Mouse (Mus musculus) liver, embryonic 13.5 days (tissue): ENCODE measurements around the gene Mecp2. TPM values are rescaled to one million over a fixed set of nuclear protein-coding genes. Genes with fewer than 3 reads are reported as not detected.
"Not testable (repeated sequence)": the region's sequence is repeated elsewhere in the genome, so short reads cannot be mapped to it uniquely, and the experiment has no call there.

Experiments
- ATAC-seq: fragments of 200-750 bp; cut with Nextera tagmentation; 2 replicates; pipeline ENCODE4 v1.8.0; 2017; ENCODE audit warnings: low read depth, mild to moderate bottlenecking, moderate number of reproducible peaks, moderate library complexity
- DNase-seq: peaks from one replicate; pipeline ENCODE4 v3.0.0; 2022
- H3K27ac ChIP-seq: fragments of 300-500 bp; sonication (generic); 2 replicates; pipeline ENCODE4 v1.5.1; 2015; ENCODE audit warnings: moderate library complexity, mild to moderate bottlenecking, inconsistent platforms
- H3K27me3 ChIP-seq: fragments of 300-500 bp; sonication (generic); 2 replicates; pipeline ENCODE4 v1.6.1; 2015; ENCODE audit warnings: mild to moderate bottlenecking, inconsistent platforms
- H3K36me3 ChIP-seq: fragments of 300-500 bp; sonication (generic); 2 replicates; pipeline ENCODE4 v1.6.1; 2015; ENCODE audit warnings: mild to moderate bottlenecking, inconsistent platforms
- H3K4me1 ChIP-seq: fragments of 300-500 bp; sonication (generic); replicated peaks from 2 replicates; pipeline ENCODE4 v1.6.1; 2015; ENCODE audit warnings: inconsistent platforms
- H3K4me2 ChIP-seq: fragments of 300-500 bp; sonication (generic); 2 replicates; pipeline ENCODE4 v1.6.1; 2015; ENCODE audit warnings: inconsistent platforms, mild to moderate bottlenecking, moderate library complexity
- H3K4me3 ChIP-seq: fragments of 300-500 bp; sonication (generic); replicated peaks from 2 replicates; pipeline ENCODE4 v1.5.1; 2015; ENCODE audit warnings: mild to moderate bottlenecking, inconsistent platforms
- H3K9ac ChIP-seq: fragments of 300-500 bp; sonication (generic); 2 replicates; pipeline ENCODE4 v1.6.1; 2015; ENCODE audit warnings: mild to moderate bottlenecking, inconsistent platforms
- H3K9me3 ChIP-seq: fragments of 300-500 bp; sonication (generic); replicated peaks from 2 replicates; pipeline ENCODE4 v1.6.1; 2016; ENCODE audit warnings: inconsistent platforms
- WGBS: fragments of 180-500 bp; shearing (Covaris S2); methylation state at CpG from one replicate; pipeline ENCODE4 v1.1.7; 2015; ENCODE audit not compliant: insufficient replicate concordance; 5-methylcytosine and 5-hydroxymethylcytosine counted together
- polyA plus RNA-seq: library from polyadenylated mRNA; unstranded; fragments of >200 nt; fragmentation: Nextera tagmentation; extraction: Ambion mirVana; gene quantifications from 2 replicates; pipeline ENCODE4 v1.2.1, GENCODE M21; 2015

The Mecp2 gene
- polyA plus RNA-seq, result 6.2 and 6.8 TPM in 2 replicates

DNA sequence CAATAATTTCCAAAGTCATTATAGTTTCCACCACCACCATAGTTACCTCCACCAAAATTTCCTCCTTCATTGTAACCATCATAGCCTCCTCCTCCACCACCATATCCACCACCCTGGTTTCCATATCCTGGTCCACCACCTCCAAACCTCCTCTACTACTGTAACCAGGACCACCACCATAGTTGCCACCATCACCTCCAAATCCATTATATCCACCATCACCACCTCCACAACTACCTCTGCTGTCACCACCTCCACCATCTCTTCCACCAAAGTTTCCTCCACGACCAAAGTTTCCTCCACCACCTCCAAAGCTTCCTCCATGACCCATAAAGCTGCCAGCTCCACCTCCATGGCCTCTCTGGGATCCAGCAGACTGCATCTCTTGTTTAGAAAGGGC is at the start of gene Mecp2:
Gene Mecp2 (minus strand): TSS at position 101 of the 400 bp plus-strand sequence.
- DNase-seq, H3K36me3 ChIP-seq, H3K9ac ChIP-seq, H3K27me3 ChIP-seq, H3K4me3 ChIP-seq, H3K27ac ChIP-seq, H3K4me1 ChIP-seq, H3K9me3 ChIP-seq, ATAC-seq, H3K4me2 ChIP-seq: not testable (repeated sequence)
- WGBS, result 17% methylated on average over 1 of the region's 1 CpGs

DNA sequence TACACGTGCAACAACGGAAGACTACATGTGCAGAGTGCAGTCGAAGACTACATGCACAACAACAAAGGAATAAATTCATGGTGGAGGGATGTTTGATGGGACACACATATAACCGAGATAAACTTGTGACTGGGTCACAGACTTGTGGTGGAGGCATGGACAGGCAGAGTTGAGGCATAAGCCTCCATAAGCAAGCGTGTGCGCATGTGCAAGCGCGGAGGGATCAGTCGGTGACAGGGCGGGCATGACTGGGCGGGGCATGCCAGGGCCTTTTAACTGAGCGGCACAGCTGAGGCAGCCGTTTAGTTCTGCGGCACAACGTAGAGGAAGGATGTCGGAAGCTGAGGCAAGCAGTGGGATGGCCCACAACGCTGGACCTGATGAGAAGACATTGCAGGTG is 41.8 kb upstream of the Mecp2 start, which contains the start of gene Tktl1:
Gene Tktl1 (plus strand): TSS at position 301 of the 400 bp plus-strand sequence.
- ATAC-seq, result no peak
- 79% methylated on average over 17 of the region's 17 CpGs for WGBS
- H3K9ac ChIP-seq, result no peak within 1 kb of the TSS
- DNase-seq, result no peak
- no peak within 1 kb of the TSS for H3K27ac ChIP-seq
- no peaks in the 10 kb centered on the region for H3K36me3 ChIP-seq
- no peaks in the 10 kb centered on the region for H3K27me3 ChIP-seq
- no peak within 1 kb of the TSS for H3K4me2 ChIP-seq
- no peaks in the 10 kb centered on the region for H3K4me1 ChIP-seq
- no peak within 1 kb of the TSS for H3K4me3 ChIP-seq
- no peaks in the 10 kb centered on the region for H3K9me3 ChIP-seq

DNA sequence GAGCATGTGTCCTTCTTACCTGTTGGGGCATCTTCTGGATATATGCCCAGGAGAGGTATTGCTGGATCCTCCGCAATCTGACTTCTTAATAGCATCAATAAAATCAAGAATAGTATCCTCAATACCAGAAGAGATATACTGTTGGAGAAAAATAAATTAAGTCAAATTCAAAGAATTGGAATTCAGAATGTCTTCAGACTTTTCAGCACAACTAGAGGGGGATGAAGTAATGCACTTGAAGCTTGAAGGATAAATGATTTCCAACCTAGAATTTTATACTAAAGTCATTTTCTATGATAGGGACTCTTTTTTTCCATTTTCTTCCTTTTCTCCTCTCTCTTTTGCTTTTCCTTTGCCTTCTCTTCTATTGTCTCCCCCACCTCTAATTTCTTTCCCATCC is 32.6 kb upstream of the Mecp2 start, which contains the start of gene Tex28:
Gene Tex28 (minus strand): TSS at position 101 of the 400 bp plus-strand sequence.
- ATAC-seq (no peak), DNase-seq (no peak)
- no peaks in the 10 kb centered on the region for H3K9me3 ChIP-seq
- H3K36me3 ChIP-seq, result no peaks in the 10 kb centered on the region
- no peaks in the 10 kb centered on the region for H3K4me1 ChIP-seq
- no peak within 1 kb of the TSS for H3K27ac ChIP-seq
- H3K27me3 ChIP-seq, result no peaks in the 10 kb centered on the region
- no peak within 1 kb of the TSS for H3K9ac ChIP-seq
- 67% methylated on average over 1 of the region's 1 CpGs for WGBS
- no peak within 1 kb of the TSS for H3K4me3 ChIP-seq
- H3K4me2 ChIP-seq, result no peak within 1 kb of the TSS

DNA sequence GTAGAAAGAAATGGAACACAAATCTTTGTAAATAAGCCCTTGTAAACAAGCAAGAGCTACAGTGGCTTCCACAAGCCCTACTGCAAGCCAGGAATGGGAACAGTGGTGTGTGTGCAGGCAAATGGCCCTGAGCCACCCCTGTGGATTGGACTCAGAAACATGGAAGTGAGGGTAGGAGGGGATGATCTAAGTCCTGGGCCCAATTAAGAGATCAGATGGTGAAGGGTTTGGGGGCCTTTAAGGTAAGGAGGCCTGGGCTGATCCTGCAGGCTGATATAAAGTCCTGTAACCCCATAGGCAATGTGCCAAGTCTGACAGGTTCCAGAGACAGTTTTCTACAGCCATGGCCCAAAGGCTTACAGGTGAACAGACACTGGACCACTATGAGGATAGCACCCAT is 8.0 kb downstream of the Mecp2 start, which contains the start of gene Opn1mw:
Gene Opn1mw (plus strand): TSS at position 301 of the 400 bp plus-strand sequence.
- no peaks in the 10 kb centered on the region for H3K4me1 ChIP-seq
- H3K36me3 ChIP-seq, result no peaks in the 10 kb centered on the region
- no peak within 1 kb of the TSS for H3K9ac ChIP-seq
- H3K27ac ChIP-seq, result no peak within 1 kb of the TSS
- ATAC-seq (no peak), DNase-seq (no peak)
- H3K4me3 ChIP-seq, result no peak within 1 kb of the TSS
- H3K9me3 ChIP-seq, result no peaks in the 10 kb centered on the region
- H3K27me3 ChIP-seq, result peaks cover 12% of the 10 kb centered on the region; the same call in 1 of the 2 replicates
- H3K4me2 ChIP-seq, result no peak within 1 kb of the TSS

DNA sequence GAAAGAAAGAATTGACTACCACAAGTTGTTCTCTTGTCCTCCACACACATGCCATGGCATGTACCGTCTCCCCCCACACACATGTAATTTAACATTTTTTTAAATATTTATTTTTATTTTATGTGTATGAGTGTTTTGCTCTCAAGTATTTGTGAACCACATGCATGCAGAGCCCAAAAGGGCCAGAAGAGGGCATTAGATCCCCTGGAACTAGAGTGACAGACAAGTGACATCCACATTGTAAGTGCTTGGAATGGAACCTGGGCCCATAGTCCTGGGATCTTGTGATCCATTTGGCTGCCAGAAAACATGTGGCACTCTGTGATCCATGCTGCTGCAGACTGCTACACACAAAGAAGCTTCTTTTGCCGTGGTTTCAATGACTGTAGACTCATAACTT is 10.2 kb downstream of the Mecp2 start:
- Histone ChIP-seq H3K36me3 (no peaks in the 10 kb centered on the region), H3K4me3 (no peak overlapping the region), H3K4me1 (no peaks in the 10 kb centered on the region), H3K4me2 (no peak overlapping the region), H3K27me3 (peaks cover 15% of the 10 kb centered on the region; the same call in 1 of the 2 replicates), H3K9me3 (no peaks in the 10 kb centered on the region), H3K9ac (no peak overlapping the region), H3K27ac (no peak overlapping the region)
- WGBS, result 28% methylated on average over 2 of the region's 2 CpGs
- ATAC-seq (no peak), DNase-seq (no peak)

DNA sequence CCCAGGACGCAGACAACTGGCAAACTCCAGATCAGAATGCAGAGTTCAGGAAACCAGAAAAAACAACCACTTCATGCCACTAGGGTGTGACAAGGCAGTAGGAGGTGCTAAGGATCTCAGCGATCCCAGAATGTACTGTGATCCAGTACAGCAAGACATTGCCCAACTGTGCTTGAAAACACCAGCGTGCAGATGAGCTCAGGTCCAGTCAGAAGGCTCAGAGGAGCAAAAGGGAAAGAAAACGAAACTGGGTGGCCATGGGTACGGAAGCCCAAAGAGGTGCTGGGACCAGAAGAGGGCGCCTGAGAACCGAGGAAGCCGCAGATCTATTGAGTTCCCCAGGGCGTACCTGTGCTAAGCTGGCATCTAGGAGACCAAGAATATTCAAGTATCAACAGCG is 19.7 kb downstream of the Mecp2 start:
- ATAC-seq (peak; percentile 65; the same call in 1 of the 2 replicates), DNase-seq (peak; percentile 13)
- peak overlapping the region; percentile 53 for H3K4me2 ChIP-seq
- H3K27ac ChIP-seq, result no peak overlapping the region
- H3K36me3 ChIP-seq, result no peaks in the 10 kb centered on the region
- 11% methylated on average over 10 of the region's 10 CpGs for WGBS
- H3K9me3 ChIP-seq, result no peaks in the 10 kb centered on the region
- H3K27me3 ChIP-seq, result 0 out of 2 replicates have a peak, but pooled peaks cover 3% of the 10 kb centered on the region
- H3K4me3 ChIP-seq, result peak overlapping the region; percentile 44
- H3K9ac ChIP-seq, result 0 out of 2 replicates have a peak overlapping the region, but pooled peaks have one; percentile 35
- H3K4me1 ChIP-seq, result no peaks in the 10 kb centered on the region

DNA sequence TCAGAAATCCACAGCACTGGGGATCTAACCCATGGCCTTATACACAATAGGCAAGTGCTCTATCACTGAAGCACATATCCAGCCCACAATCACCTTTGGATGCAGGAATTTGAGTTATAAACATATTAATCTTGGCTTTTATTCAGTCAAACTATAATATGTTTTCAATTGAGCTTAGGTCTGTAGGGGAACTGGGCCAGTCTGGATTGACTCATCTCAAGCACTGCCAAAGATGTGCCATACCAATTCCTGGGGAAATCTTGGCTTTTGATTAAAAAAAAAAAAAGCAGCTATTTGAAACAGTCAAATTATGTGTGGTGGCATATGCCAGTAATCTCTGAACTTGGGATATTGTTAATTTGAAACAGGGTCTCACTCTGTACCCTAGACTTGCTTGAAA is 21.1 kb downstream of the Mecp2 start:
- Histone ChIP-seq H3K27me3 (no peaks in the 10 kb centered on the region), H3K9me3 (no peaks in the 10 kb centered on the region), H3K4me3 (no peak overlapping the region), H3K4me1 (no peaks in the 10 kb centered on the region), H3K36me3 (no peaks in the 10 kb centered on the region), H3K9ac (no peak overlapping the region), H3K4me2 (no peak overlapping the region), H3K27ac (no peak overlapping the region)
- DNase-seq, result no peak
- no peak for ATAC-seq

DNA sequence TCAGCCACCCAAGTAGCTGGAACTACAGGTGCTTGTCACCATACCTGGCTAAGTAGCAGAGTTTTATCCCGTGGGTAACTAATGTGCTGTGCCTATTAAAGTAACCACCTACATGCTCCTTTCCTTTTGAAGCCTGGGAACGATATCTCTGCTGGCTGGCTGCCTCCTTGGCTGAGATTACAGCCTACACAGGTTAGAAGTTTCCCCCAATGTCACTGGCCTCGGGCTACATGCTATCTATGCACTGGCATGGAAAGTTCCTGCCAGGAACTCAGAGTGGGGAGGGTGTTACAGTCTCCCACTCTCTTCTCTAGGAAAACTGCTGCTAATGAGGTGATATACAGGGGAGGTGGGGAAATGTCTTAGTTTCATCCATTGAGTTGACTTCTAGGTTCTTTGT is 26.4 kb downstream of the Mecp2 start:
- H3K9me3 ChIP-seq, result no peaks in the 10 kb centered on the region
- H3K36me3 ChIP-seq, result no peaks in the 10 kb centered on the region
- ATAC-seq, result no peak
- no peak for DNase-seq
- H3K4me2 ChIP-seq, result no peak overlapping the region
- H3K27me3 ChIP-seq, result peaks cover 4% of the 10 kb centered on the region; the same call in 1 of the 2 replicates
- H3K9ac ChIP-seq, result no peak overlapping the region
- 25% methylated on average over 3 of the region's 3 CpGs for WGBS
- no peak overlapping the region for H3K4me3 ChIP-seq
- no peak overlapping the region for H3K27ac ChIP-seq
- no peaks in the 10 kb centered on the region for H3K4me1 ChIP-seq

DNA sequence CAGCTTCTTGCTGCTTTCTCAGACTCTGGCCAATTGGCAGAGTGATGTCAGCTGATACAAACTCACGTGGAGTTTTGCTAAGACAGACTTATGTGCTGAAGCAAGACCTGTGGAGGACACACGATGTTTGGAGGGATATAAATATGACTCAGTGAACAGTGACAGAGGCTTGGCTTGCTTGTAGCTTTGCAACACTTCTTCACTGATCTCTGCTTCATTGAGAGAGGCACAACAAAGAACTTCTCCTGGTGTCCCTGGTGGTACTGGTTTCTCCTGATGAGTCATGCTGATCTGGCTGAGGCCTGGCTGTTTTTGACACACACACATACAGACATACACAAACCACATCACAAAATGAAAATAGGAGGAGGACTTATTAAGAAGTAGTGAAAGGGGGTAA is 29.2 kb downstream of the Mecp2 start:
- Histone ChIP-seq H3K27ac (no peak overlapping the region), H3K27me3 (peaks cover 4% of the 10 kb centered on the region; the same call in 1 of the 2 replicates), H3K9ac (no peak overlapping the region), H3K9me3 (no peaks in the 10 kb centered on the region), H3K36me3 (no peaks in the 10 kb centered on the region), H3K4me2 (no peak overlapping the region), H3K4me3 (no peak overlapping the region), H3K4me1 (no peaks in the 10 kb centered on the region)
- WGBS, result 30% methylated on average over 2 of the region's 2 CpGs
- no peak for ATAC-seq
- no peak for DNase-seq

DNA sequence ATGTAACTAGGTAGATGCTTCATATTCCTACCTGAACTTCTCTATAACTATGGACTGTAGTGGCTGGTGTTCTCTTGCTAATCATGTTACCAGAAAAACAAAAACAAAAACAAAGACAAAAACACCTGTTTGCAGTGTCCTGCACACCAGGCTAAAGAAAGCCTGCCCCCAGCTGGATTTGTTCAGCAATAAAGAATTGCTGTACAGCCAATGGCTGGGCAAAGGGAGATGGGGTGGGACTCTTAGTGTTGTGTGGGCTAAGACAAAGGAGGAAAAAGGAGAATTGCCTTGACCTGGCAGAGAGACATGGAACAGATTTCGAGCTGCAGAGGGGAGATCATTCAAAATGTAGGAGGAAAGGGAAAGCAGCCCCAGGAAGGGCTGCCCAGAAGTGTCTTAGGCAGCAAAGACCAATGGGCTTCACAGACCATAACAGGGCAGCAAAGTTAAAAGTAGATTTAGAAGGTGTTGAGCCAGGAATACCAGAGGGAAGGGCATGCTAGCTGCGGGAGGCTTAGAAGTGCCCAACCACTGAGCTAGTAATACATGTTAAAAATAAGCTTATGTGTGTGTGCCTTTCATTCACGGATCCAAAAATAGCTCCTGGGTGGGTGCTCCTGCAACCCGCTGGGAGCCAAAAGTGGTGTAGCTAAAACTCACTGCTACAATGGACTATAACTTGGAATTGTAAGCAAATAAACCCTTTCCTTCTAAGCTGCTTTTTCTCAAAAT is 31.5 kb downstream of the Mecp2 start:
- Histone ChIP-seq H3K4me2 (no peak overlapping the region), H3K36me3 (no peaks in the 10 kb centered on the region), H3K4me3 (no peak overlapping the region), H3K27ac (no peak overlapping the region), H3K27me3 (0 out of 2 replicates have a peak, but pooled peaks cover under 1% of the 10 kb centered on the region), H3K9me3 (no peaks in the 10 kb centered on the region), H3K4me1 (no peaks in the 10 kb centered on the region), H3K9ac (no peak overlapping the region)
- DNase-seq (no peak), ATAC-seq (no peak)
- 46% methylated on average over 4 of the region's 4 CpGs for WGBS

DNA sequence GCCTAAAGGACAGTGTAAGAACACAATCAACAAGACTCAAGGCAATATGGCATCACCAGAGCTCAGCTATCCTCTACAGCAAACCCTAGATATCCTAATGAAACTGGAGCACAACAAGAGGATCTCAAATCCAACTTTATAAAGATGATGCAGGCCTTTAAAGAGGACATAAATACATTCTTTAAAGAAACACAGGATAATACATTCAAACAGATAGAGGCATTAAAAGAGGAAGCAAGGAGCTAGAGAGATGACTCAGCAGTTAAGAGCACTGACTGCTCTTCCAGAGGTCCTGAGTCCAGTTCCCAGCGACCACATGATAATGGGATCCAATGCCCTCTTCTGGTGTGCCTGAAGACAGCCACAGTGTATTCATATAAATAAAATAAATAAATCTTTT is 40.0 kb downstream of the Mecp2 start:
- no peak overlapping the region for H3K9ac ChIP-seq
- no peaks in the 10 kb centered on the region for H3K36me3 ChIP-seq
- no peaks in the 10 kb centered on the region for H3K4me1 ChIP-seq
- H3K4me2 ChIP-seq, result no peak overlapping the region
- no peak for ATAC-seq
- no peak overlapping the region for H3K4me3 ChIP-seq
- no peaks in the 10 kb centered on the region for H3K9me3 ChIP-seq
- WGBS, result 22% methylated on average over 1 of the region's 1 CpGs
- no peak overlapping the region for H3K27ac ChIP-seq
- no peaks in the 10 kb centered on the region for H3K27me3 ChIP-seq
- DNase-seq, result no peak

DNA sequence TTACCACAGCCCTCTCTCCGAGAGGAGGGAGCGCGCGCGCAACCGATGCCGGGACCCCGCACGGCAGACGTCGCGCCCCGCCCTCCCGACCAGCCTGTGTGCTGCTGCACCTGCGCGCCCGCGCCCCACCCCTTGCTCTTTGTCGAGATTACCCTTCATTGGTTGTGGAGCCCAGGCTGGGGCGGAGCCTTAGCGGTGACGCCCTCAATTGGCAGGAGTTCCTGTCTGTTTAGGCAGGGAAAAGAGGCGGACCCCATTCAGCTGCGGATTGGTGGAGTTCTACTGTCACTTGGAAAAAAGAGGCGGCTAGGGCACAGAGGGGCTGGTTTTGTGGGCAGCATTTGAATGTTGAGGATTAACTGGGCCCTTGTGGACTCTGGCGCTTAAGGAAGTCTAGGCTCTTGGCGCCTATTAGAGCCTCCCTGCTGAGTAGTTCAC is 49.5 kb downstream of the Mecp2 start:
- ATAC-seq, result peak; percentile 97
- 8% methylated on average over 27 of the region's 27 CpGs for WGBS
- peak overlapping the region; percentile 81 for H3K9ac ChIP-seq

More for the DNA sequence above, 49.5 kb downstream of the Mecp2 start:
- H3K27ac ChIP-seq, result peak overlapping the region; percentile 89
- peak; percentile 97 for DNase-seq
- no peaks in the 10 kb centered on the region for H3K9me3 ChIP-seq
- H3K4me1 ChIP-seq, result peaks cover 29% of the 10 kb centered on the region
- peak overlapping the region; percentile 61 for H3K4me2 ChIP-seq
- H3K36me3 ChIP-seq, result no peaks in the 10 kb centered on the region
- H3K27me3 ChIP-seq, result no peaks in the 10 kb centered on the region
- H3K4me3 ChIP-seq, result peak overlapping the region; percentile 74
